In genomic region chr4:63291658-63292057, GRCm38 (mm10) we compare ENCODE assay signal across 15 mouse cellular contexts. TPM values are rescaled to one million over a fixed set of nuclear protein-coding genes. Genes with fewer than 3 reads are reported as not detected.
DNase-seq lines count a peak whose midpoint lies in the region; ATAC-seq lines count a peak whose summit lies in the region.
"Had no signal": no experiment of that assay in that cellular context is flagged by ENCODE, and none has a peak within 500 bp of the region (broad histone marks: within the 10 kb centered on the region; RNA-seq: fewer than 3 reads in every experiment).

No protein-coding gene starts in this region.

- 83% methylated on average over 4 of the region's 4 CpGs for WGBS in forebrain, embryonic 14.5 days
- 90% methylated on average over 4 of the region's 4 CpGs for WGBS in forebrain, embryonic 12.5 days
- WGBS in embryonic facial prominence, embryonic 14.5 days: 87% methylated on average over 4 of the region's 4 CpGs
- 95% methylated on average over 4 of the region's 4 CpGs for WGBS in stomach, embryonic 14.5 days
- WGBS in liver, embryonic 12.5 days (ENCODE audit: insufficient replicate concordance): 55% methylated on average over 4 of the region's 4 CpGs

- peak overlapping the region; percentile 63; the same call in 1 of the 2 replicates for H3K27ac ChIP-seq in forebrain, embryonic 14.5 days (ENCODE audit: low read depth, low read length)
- no peak overlapping the region for H3K27ac ChIP-seq in forebrain, embryonic 12.5 days
- peak overlapping the region; percentile 88 for H3K27ac ChIP-seq in embryonic facial prominence, embryonic 14.5 days (replicated peaks; ENCODE audit: low read depth, low read length)
- H3K27ac ChIP-seq in stomach, embryonic 14.5 days (ENCODE audit: low read length): peak overlapping the region; percentile 77; the same call in 1 of the 2 replicates
- H3K27ac ChIP-seq in liver, embryonic 12.5 days: no peak overlapping the region
- H3K27ac ChIP-seq: layer of hippocampus, adult 2 months had no signal

- no peak overlapping the region for H3K9ac ChIP-seq in forebrain, embryonic 14.5 days (ENCODE audit: low read length)
- H3K9ac ChIP-seq in forebrain, embryonic 12.5 days: no peak overlapping the region
- no peak overlapping the region for H3K9ac ChIP-seq in embryonic facial prominence, embryonic 14.5 days (ENCODE audit: low read depth, low read length)
- no peak overlapping the region for H3K9ac ChIP-seq in stomach, embryonic 14.5 days (replicated peaks; ENCODE audit: low read depth, low read length)
- H3K9ac ChIP-seq in liver, embryonic 12.5 days: no peak overlapping the region

- H3K9me3 ChIP-seq in forebrain, embryonic 14.5 days (replicated peaks; ENCODE audit: control insufficient read depth, low read length): no peaks in the 10 kb centered on the region
- no peaks in the 10 kb centered on the region for H3K9me3 ChIP-seq in forebrain, embryonic 12.5 days
- no peaks in the 10 kb centered on the region for H3K9me3 ChIP-seq in embryonic facial prominence, embryonic 14.5 days (ENCODE audit: control insufficient read depth, low read length)
- no peaks in the 10 kb centered on the region for H3K9me3 ChIP-seq in stomach, embryonic 14.5 days (ENCODE audit: control insufficient read depth, low read depth, low read length)
- H3K9me3 ChIP-seq in liver, embryonic 12.5 days (replicated peaks): no peaks in the 10 kb centered on the region

- intact Hi-C loops in left cerebral cortex, postnatal 4 days (cut with DNase I): no loop called here

- H3K4me1 ChIP-seq in forebrain, embryonic 14.5 days (ENCODE audit: control insufficient read depth, insufficient read depth, low read length): peaks cover 13% of the 10 kb centered on the region; the same call in 1 of the 2 replicates
- H3K4me1 ChIP-seq in forebrain, embryonic 12.5 days: no peaks in the 10 kb centered on the region
- H3K4me1 ChIP-seq in embryonic facial prominence, embryonic 14.5 days (ENCODE audit: control insufficient read depth, insufficient read depth, low read length): peaks cover 20% of the 10 kb centered on the region
- peaks cover 8% of the 10 kb centered on the region for H3K4me1 ChIP-seq in stomach, embryonic 14.5 days (ENCODE audit: control insufficient read depth, insufficient read depth, low read length)
- H3K4me1 ChIP-seq in liver, embryonic 12.5 days: no peaks in the 10 kb centered on the region

- DNase-seq in forebrain, embryonic 14.5 days (ENCODE audit: low spot score): no peak
- peak; percentile 55 for DNase-seq in left cerebral cortex, postnatal 4 days
- no peak for DNase-seq in left cerebral cortex, adult 9 months (ENCODE audit: low spot score in 2 of 2)
- no peak for DNase-seq in embryonic facial prominence, embryonic 14.5 days (ENCODE audit: low spot score)
- DNase-seq in layer of hippocampus, adult 9-10 months (ENCODE audit: low spot score): no peak

- H3K4me3 ChIP-seq in forebrain, embryonic 14.5 days (ENCODE audit: low read depth, low read length): no peak overlapping the region
- no peak overlapping the region for H3K4me3 ChIP-seq in forebrain, embryonic 12.5 days (replicated peaks)
- no peak overlapping the region for H3K4me3 ChIP-seq in embryonic facial prominence, embryonic 14.5 days (ENCODE audit: low read depth, low read length)
- no peak overlapping the region for H3K4me3 ChIP-seq in stomach, embryonic 14.5 days (ENCODE audit: low read depth, low read length)
- H3K4me3 ChIP-seq in liver, embryonic 12.5 days: no peak overlapping the region
- H3K4me3 ChIP-seq: erythroblast, embryonic 14.5 days; layer of hippocampus, adult 2 months had no signal

- no peaks in the 10 kb centered on the region for H3K36me3 ChIP-seq in forebrain, embryonic 14.5 days (ENCODE audit: control insufficient read depth, insufficient read depth, low read length)
- no peaks in the 10 kb centered on the region for H3K36me3 ChIP-seq in forebrain, embryonic 12.5 days (replicated peaks)
- H3K36me3 ChIP-seq in embryonic facial prominence, embryonic 14.5 days (ENCODE audit: control insufficient read depth, insufficient read depth, low read length): peaks cover 39% of the 10 kb centered on the region
- peaks cover 44% of the 10 kb centered on the region for H3K36me3 ChIP-seq in stomach, embryonic 14.5 days (ENCODE audit: control insufficient read depth, insufficient read depth, low read length)
- peaks cover 9% of the 10 kb centered on the region for H3K36me3 ChIP-seq in liver, embryonic 12.5 days

- no peaks in the 10 kb centered on the region for H3K27me3 ChIP-seq in forebrain, embryonic 14.5 days (replicated peaks; ENCODE audit: control insufficient read depth, insufficient read depth, low read length)
- no peaks in the 10 kb centered on the region for H3K27me3 ChIP-seq in forebrain, embryonic 12.5 days
- no peaks in the 10 kb centered on the region for H3K27me3 ChIP-seq in embryonic facial prominence, embryonic 14.5 days (replicated peaks; ENCODE audit: control insufficient read depth, insufficient read depth, low read length)
- H3K27me3 ChIP-seq in stomach, embryonic 14.5 days (ENCODE audit: control insufficient read depth, insufficient read depth, low read length): no peaks in the 10 kb centered on the region
- no peaks in the 10 kb centered on the region for H3K27me3 ChIP-seq in liver, embryonic 12.5 days (replicated peaks)

- ATAC-seq in forebrain, embryonic 14.5 days: peak; percentile 26
- no peak for ATAC-seq in forebrain, embryonic 12.5 days (ENCODE audit: low FRiP score)
- ATAC-seq in embryonic facial prominence, embryonic 14.5 days (ENCODE audit: low read depth): no peak
- no peak for ATAC-seq in stomach, embryonic 14.5 days (ENCODE audit: insufficient number of reproducible peaks, insufficient read depth, low FRiP score, low read depth)
- no peak for ATAC-seq in liver, embryonic 12.5 days

- no peak overlapping the region for H3K4me2 ChIP-seq in forebrain, embryonic 14.5 days (ENCODE audit: low read length)
- H3K4me2 ChIP-seq in forebrain, embryonic 12.5 days: no peak overlapping the region
- no peak overlapping the region for H3K4me2 ChIP-seq in embryonic facial prominence, embryonic 14.5 days (ENCODE audit: low read depth, low read length)
- H3K4me2 ChIP-seq in stomach, embryonic 14.5 days (replicated peaks; ENCODE audit: low read depth, low read length): no peak overlapping the region
- H3K4me2 ChIP-seq in liver, embryonic 12.5 days: no peak overlapping the region

RNA-seq across cellular contexts. Expression of gene Orm1, which starts 52.7 kb away (rescaled TPM):
- not detected in 2 replicates for polyA plus RNA-seq in forebrain, embryonic 14.5 days (2014; fragmentation: Nextera tagmentation; extraction: Ambion mirVana)
- polyA plus RNA-seq in forebrain, embryonic 12.5 days (2016; fragmentation: Nextera tagmentation; extraction: Ambion mirVana): not detected in 2 replicates
- not detected for total RNA-seq in left cerebral cortex, postnatal 4 days (2021)
- polyA plus RNA-seq in embryonic facial prominence, embryonic 14.5 days (2014; fragmentation: Nextera tagmentation; extraction: Ambion mirVana): 0.84 and 2.5 TPM in 2 replicates
- not detected in 2 replicates for polyA plus RNA-seq in stomach, embryonic 14.5 days (2014; fragmentation: Nextera tagmentation; extraction: Ambion mirVana)
- polyA plus RNA-seq in liver, embryonic 12.5 days (2016; fragmentation: Nextera tagmentation; extraction: Ambion mirVana): not detected in 2 replicates
- total RNA-seq: layer of hippocampus, adult 2 months; left cerebral cortex, postnatal 14 days; MEL had no signal
- polyA plus RNA-seq: cerebellum, adult 2 months; erythroblast, embryonic 14.5 days; heart, embryonic 16.5 days; small intestine, adult 2 months had no signal

Comparison
In these comparisons a context has a peak if more than half of its experiments do, and no peak if none do; other contexts are left out.
1. H3K27ac ChIP-seq: peak in forebrain, embryonic 14.5 days (single experiment), embryonic facial prominence, embryonic 14.5 days (single experiment) and stomach, embryonic 14.5 days (single experiment); none in forebrain, embryonic 12.5 days (single experiment) and liver, embryonic 12.5 days (single experiment).